Mouse (Mus musculus) c-Kit-positive CD71-positive TER-119-negative erythroid progenitor cells, embryonic 14.5 days (primary cell): ENCODE data around the gene Ifnar2.
A peak's percentile ranks its signal among the peaks of the same experiment; 100 is the strongest.
"Not testable (repeated sequence)": the region's sequence is repeated elsewhere in the genome, so short reads cannot be mapped to it uniquely, and the experiment has no call there.

Source experiments
- DNase-seq: peaks from one replicate; pipeline ENCODE4 v3.0.0-alpha.2; 2013; ENCODE audit warnings: low read depth

The Ifnar2 gene

GRCm38 (mm10) chr16:91427461-91427860 is 54.9 kb downstream of the Ifnar2 start:
- no peak for DNase-seq

- DNase-seq: no peak
Measured at GRCm38 (mm10) chr16:91428259-91428865, 55.8 kb downstream of the Ifnar2 start.

GRCm38 (mm10) chr16:91432720-91433328 is 60.2 kb downstream of the Ifnar2 start:
- DNase-seq: no peak

GRCm38 (mm10) chr16:91433329-91433933 is 60.8 kb downstream of the Ifnar2 start:
- DNase-seq: no peak

GRCm38 (mm10) chr16:91434119-91434518 is 61.5 kb downstream of the Ifnar2 start:
- DNase-seq: no peak

GRCm38 (mm10) chr16:91438081-91438480 is 65.5 kb downstream of the Ifnar2 start:
- no peak for DNase-seq

- DNase-seq: not testable (repeated sequence)
Measured at GRCm38 (mm10) chr16:91438599-91438998, 66.0 kb downstream of the Ifnar2 start.

- peak; percentile 89 for DNase-seq
Measured at GRCm38 (mm10) chr16:91441366-91441765, 68.8 kb downstream of the Ifnar2 start.

GRCm38 (mm10) chr16:91441811-91442240 is 69.2 kb downstream of the Ifnar2 start:
- peak; percentile 92 for DNase-seq

- no peak for DNase-seq
Measured at GRCm38 (mm10) chr16:91442446-91442845, 69.9 kb downstream of the Ifnar2 start.

GRCm38 (mm10) chr16:91443211-91443611 is 70.6 kb downstream of the Ifnar2 start:
- no peak for DNase-seq

- no peak for DNase-seq
Measured at GRCm38 (mm10) chr16:91444847-91445246, 72.3 kb downstream of the Ifnar2 start.

- DNase-seq: no peak
Measured at GRCm38 (mm10) chr16:91445566-91445965, 73.0 kb downstream of the Ifnar2 start.

- no peak for DNase-seq
Measured at GRCm38 (mm10) chr16:91446778-91447511, 74.4 kb downstream of the Ifnar2 start.

GRCm38 (mm10) chr16:91447512-91447900 is 74.9 kb downstream of the Ifnar2 start:
- no peak for DNase-seq

- DNase-seq: no peak
Measured at GRCm38 (mm10) chr16:91448088-91448487, 75.5 kb downstream of the Ifnar2 start.

- no peak for DNase-seq
Measured at GRCm38 (mm10) chr16:91448895-91449294, 76.3 kb downstream of the Ifnar2 start.

GRCm38 (mm10) chr16:91450137-91451064 is 77.8 kb downstream of the Ifnar2 start:
- no peak for DNase-seq

GRCm38 (mm10) chr16:91451949-91452348 is 79.4 kb downstream of the Ifnar2 start:
- DNase-seq: no peak

GRCm38 (mm10) chr16:91452363-91452896 is 79.8 kb downstream of the Ifnar2 start:
- no peak for DNase-seq
